Mouse (Mus musculus) C2C12 (cell line): Measurements from ENCODE around the gene Gstt3.
"Not testable (repeated sequence)": the region's sequence is repeated elsewhere in the genome, so short reads cannot be mapped to it uniquely, and the experiment has no call there.

ENCODE experiments used
- CEBPB ChIP-seq: IDR thresholded peaks from one replicate; pipeline ENCODE4 v1.6.1; 2011; ENCODE audit warnings: low read depth, mild to moderate bottlenecking, control low read depth, moderate library complexity
- CTCF ChIP-seq: IDR thresholded peaks from one replicate; pipeline ENCODE4 v1.5.1; 2011; ENCODE audit not compliant: control insufficient read depth, insufficient read depth, insufficient read length
- FOSL1 ChIP-seq: IDR thresholded peaks from one replicate; pipeline ENCODE4 v1.8.0; 2011; ENCODE audit warnings: mild to moderate bottlenecking, low read length; ENCODE audit not compliant: poor library complexity, insufficient read depth, severe bottlenecking
- MAX ChIP-seq: IDR thresholded peaks from one replicate; pipeline ENCODE4 v1.6.1; 2011; ENCODE audit warnings: mild to moderate bottlenecking, control low read depth
- MYOD1 ChIP-seq: IDR thresholded peaks from one replicate; pipeline ENCODE4 v1.6.1; 2011; ENCODE audit warnings: low read depth; ENCODE audit not compliant: control insufficient read depth, insufficient read length
- MYOG ChIP-seq: IDR thresholded peaks from one replicate; pipeline ENCODE4 v1.6.1; 2011; ENCODE audit not compliant: control insufficient read depth, insufficient read length; ENCODE audit errors: extremely low read depth
- USF1 ChIP-seq: IDR thresholded peaks from one replicate; pipeline ENCODE4 v1.6.1; 2011; ENCODE audit warnings: low read depth, mild to moderate bottlenecking, control low read depth, moderate library complexity

DNA sequence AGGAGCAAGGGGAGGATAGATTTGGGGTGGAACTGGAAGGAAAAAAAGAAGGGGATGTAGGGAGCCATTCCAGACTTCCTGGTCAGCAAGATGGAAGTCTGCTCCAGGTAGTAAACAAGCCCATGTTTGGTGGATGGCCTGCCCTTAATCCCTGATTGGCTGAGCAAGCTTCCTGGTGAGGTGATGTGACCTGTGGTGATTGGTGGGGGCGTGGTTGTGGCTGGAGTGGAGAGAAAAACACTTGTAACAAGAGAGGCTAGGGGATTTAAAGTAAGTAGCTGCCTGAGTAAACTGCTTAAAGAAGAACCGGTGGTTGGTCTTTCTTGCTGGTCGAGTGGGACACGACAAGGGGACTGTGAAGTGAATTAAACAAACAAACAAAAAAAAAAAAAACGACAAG is 13.5 kb downstream of the Gstt3 start:
- TF ChIP-seq CTCF, MYOG, USF1, CEBPB, MAX, MYOD1, FOSL1: not testable (repeated sequence)
